Mouse (Mus musculus): Measurements from ENCODE around the gene Man1a.

DNA sequence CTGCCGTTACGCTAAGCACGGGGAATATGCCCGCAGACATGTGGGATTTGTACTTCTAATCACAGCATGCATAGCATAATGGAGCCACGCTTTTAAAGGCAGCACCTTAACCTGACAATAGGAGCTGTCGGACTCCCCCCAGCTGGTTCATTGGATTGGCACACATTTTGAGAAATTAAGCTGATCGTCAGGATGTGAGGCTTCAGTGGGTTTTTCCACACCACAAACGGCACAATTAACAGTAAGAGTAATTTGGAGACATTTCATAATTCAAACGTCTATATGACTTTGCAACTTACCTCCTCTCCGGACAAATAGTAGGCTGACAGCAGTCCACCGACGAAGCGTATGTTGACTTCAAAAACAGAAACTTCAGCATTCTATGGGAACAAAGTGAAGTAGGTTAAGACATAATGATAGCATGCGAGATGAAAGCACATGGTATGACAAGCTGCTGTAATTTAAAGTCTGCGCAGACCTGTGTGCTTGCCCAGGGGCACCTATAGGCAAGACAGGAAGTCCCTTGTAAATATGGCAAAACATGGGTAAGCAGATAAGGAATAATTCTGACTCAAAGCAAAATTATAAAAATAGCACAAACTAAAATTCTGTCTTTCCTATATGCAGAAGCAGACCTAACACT is 62.2 kb downstream of the Man1a start:
- TF ChIP-seq CTCF (conservative IDR thresholded peaks at IDR 0.05; ENCODE audit: low read length) (no peak), NANOG (IDR thresholded peaks at IDR 0.05; ENCODE audit: borderline replicate concordance, low read length) (no peak), POU5F1 (IDR thresholded peaks at IDR 0.05; ENCODE audit: borderline replicate concordance, low read length) (no peak)
